Mouse (Mus musculus) megakaryocyte, embryonic 14.5 days (primary cell): ENCODE measurements around the gene Kcnk13.

ENCODE experiments used
- FLI1 ChIP-seq: IDR thresholded peaks from 2 replicates; pipeline ENCODE4 v1.6.1; 2012; ENCODE audit warnings: low read length, inconsistent platforms, mixed read lengths
- GATA1 ChIP-seq: IDR thresholded peaks from 3 replicates; pipeline ENCODE4 v1.6.1; 2012; ENCODE audit warnings: mixed read lengths, low read length, inconsistent platforms, borderline replicate concordance

- TF ChIP-seq GATA1 (no peak), FLI1 (no peak)
These were observed 140.2 kb downstream of the Kcnk13 start for GRCm38 (mm10) chr12:100104530-100104929.
